In genomic region chr10:25620939-25621746, GRCm38 (mm10) we compare ENCODE assay signal across 8 mouse cellular contexts.
A peak's percentile ranks its signal among the peaks of the same experiment; 100 is the strongest.
DNase-seq lines count a peak whose midpoint lies in the region; ATAC-seq and TF ChIP-seq lines count a peak whose summit lies in the region.

No protein-coding gene starts in this region.

- peak overlapping the region; percentile 18 for H3K4me3 ChIP-seq in layer of hippocampus, adult 2 months
- no peak overlapping the region for H3K4me3 ChIP-seq in lung, postnatal 0 days (ENCODE audit: low read depth, low read length)
- no peak overlapping the region for H3K4me3 ChIP-seq in heart, embryonic 12.5 days

- DNase-seq in layer of hippocampus, adult 2 months (ENCODE audit: low spot score in 2 of 2) = no peak
- no peak for DNase-seq in layer of hippocampus, adult 9-10 months (ENCODE audit: low spot score)
- peak; percentile 64 for DNase-seq in adipocyte (ENCODE audit: low spot score)
- peak; percentile 73 for DNase-seq in forelimb bud, embryonic 11.5 days (ENCODE audit: low read depth, low spot score)
- peak; percentile 33 for DNase-seq in lung, postnatal 0 days (ENCODE audit: low spot score)
- DNase-seq in yolk sac, embryonic 10.5 days (ENCODE audit: low spot score) = peak; percentile 69
- DNase-seq in right cerebral cortex, adult 18-20 months = no peak

- H3K27me3 ChIP-seq in lung, postnatal 0 days (replicated peaks; ENCODE audit: insufficient read depth, low read length) = no peaks in the 10 kb centered on the region
- no peaks in the 10 kb centered on the region for H3K27me3 ChIP-seq in heart, embryonic 12.5 days (replicated peaks)

- 24% methylated on average over 10 of the region's 10 CpGs for WGBS in lung, postnatal 0 days
- WGBS in heart, embryonic 12.5 days = 63% methylated on average over 10 of the region's 10 CpGs

- H3K9me3 ChIP-seq in lung, postnatal 0 days (ENCODE audit: low read length) = no peaks in the 10 kb centered on the region
- no peaks in the 10 kb centered on the region; the same call in 1 of the 2 replicates for H3K9me3 ChIP-seq in heart, embryonic 12.5 days (replicated peaks)

- peak; percentile 77 for TF ChIP-seq CTCF in layer of hippocampus, adult 2 months (conservative IDR thresholded peaks at IDR 0.05)
- TF ChIP-seq CTCF in lung, postnatal 0 days (IDR thresholded peaks at IDR 0.05) = peak; percentile 44

- H3K9ac ChIP-seq in lung, postnatal 0 days (replicated peaks; ENCODE audit: low read depth) = no peak overlapping the region
- no peak overlapping the region for H3K9ac ChIP-seq in heart, embryonic 12.5 days

- peak; percentile 44 for ATAC-seq in lung, postnatal 0 days
- ATAC-seq in heart, embryonic 12.5 days (ENCODE audit: insufficient number of reproducible peaks, low FRiP score) = no peak

- no peaks in the 10 kb centered on the region for H3K36me3 ChIP-seq in lung, postnatal 0 days (ENCODE audit: insufficient read depth, low read length)
- H3K36me3 ChIP-seq in heart, embryonic 12.5 days = no peaks in the 10 kb centered on the region

- H3K4me2 ChIP-seq in lung, postnatal 0 days (replicated peaks; ENCODE audit: low read depth, low read length) = 0 out of 2 replicates have a peak overlapping the region, but pooled peaks have one; percentile 5
- no peak overlapping the region for H3K4me2 ChIP-seq in heart, embryonic 12.5 days

- 0 out of 2 replicates have a peak, but pooled peaks cover 3% of the 10 kb centered on the region for H3K4me1 ChIP-seq in lung, postnatal 0 days (ENCODE audit: insufficient read depth, low read depth, low read length)
- H3K4me1 ChIP-seq in heart, embryonic 12.5 days (replicated peaks) = 0 out of 2 replicates have a peak, but pooled peaks cover 3% of the 10 kb centered on the region

- peak overlapping the region; percentile 21 for H3K27ac ChIP-seq in layer of hippocampus, adult 2 months
- no peak overlapping the region for H3K27ac ChIP-seq in lung, postnatal 0 days (ENCODE audit: low read length)
- no peak overlapping the region for H3K27ac ChIP-seq in heart, embryonic 12.5 days (ENCODE audit: poor library complexity, severe bottlenecking)

- no peak for TF ChIP-seq EP300 in lung, postnatal 0 days (IDR thresholded peaks at IDR 0.05)

Comparison
In these comparisons a context has a peak if more than half of its experiments do, and no peak if none do; other contexts are left out.
1. DNase-seq: peak in adipocyte (single experiment), forelimb bud, embryonic 11.5 days (single experiment), lung, postnatal 0 days (single experiment) and yolk sac, embryonic 10.5 days (single experiment); none in layer of hippocampus, adult 2 months (0 of 2), layer of hippocampus, adult 9-10 months (single experiment) and right cerebral cortex, adult 18-20 months (single experiment).